Mouse (Mus musculus) stomach, postnatal 0 days (tissue): ENCODE measurements around the gene Cd69. TPM values are rescaled to one million over a fixed set of nuclear protein-coding genes. Genes with fewer than 3 reads are reported as not detected.
A peak's percentile ranks its signal among the peaks of the same experiment; 100 is the strongest.

Source experiments
- ATAC-seq: fragments of 200-750 bp; cut with Nextera tagmentation; 2 replicates; pipeline ENCODE4 v1.8.0; 2017; ENCODE audit not compliant: low FRiP score, low TSS enrichment
- DNase-seq: peaks from one replicate; pipeline ENCODE4 v3.0.0-alpha.2; 2016; ENCODE audit warnings: low spot score
- H3K27ac ChIP-seq: fragments of 300-500 bp; sonication (generic); replicated peaks from 2 replicates; pipeline ENCODE4 v1.5.1; 2014; ENCODE audit warnings: mild to moderate bottlenecking, control low read depth
- H3K27me3 ChIP-seq: fragments of 300-500 bp; sonication (generic); 2 replicates; pipeline ENCODE4 v1.6.1; 2014; ENCODE audit warnings: low read length; ENCODE audit not compliant: control insufficient read depth, insufficient read depth
- H3K36me3 ChIP-seq: fragments of 300-500 bp; sonication (generic); 2 replicates; pipeline ENCODE4 v1.6.1; 2014; ENCODE audit warnings: low read length, mixed read lengths; ENCODE audit not compliant: control insufficient read depth, insufficient read depth
- H3K4me1 ChIP-seq: fragments of 300-500 bp; sonication (generic); replicated peaks from 2 replicates; pipeline ENCODE4 v1.6.1; 2014; ENCODE audit warnings: antibody characterized with exemption; ENCODE audit not compliant: control insufficient read depth, insufficient read depth
- H3K4me2 ChIP-seq: fragments of 300-500 bp; sonication (generic); replicated peaks from 2 replicates; pipeline ENCODE4 v1.6.1; 2014; ENCODE audit warnings: low read depth, mild to moderate bottlenecking, control low read depth, moderate library complexity
- H3K4me3 ChIP-seq: fragments of 300-500 bp; sonication (generic); 2 replicates; pipeline ENCODE4 v1.5.1; 2014; ENCODE audit warnings: low read depth, low read length, control low read depth
- H3K9ac ChIP-seq: fragments of 300-500 bp; sonication (generic); 2 replicates; pipeline ENCODE4 v1.6.1; 2014; ENCODE audit warnings: mild to moderate bottlenecking, low read length, control low read depth, mixed read lengths
- H3K9me3 ChIP-seq: fragments of 300-500 bp; sonication (generic); 2 replicates; pipeline ENCODE4 v1.6.1; 2016; ENCODE audit warnings: low read length; ENCODE audit not compliant: control insufficient read depth
- CTCF ChIP-seq: IDR thresholded peaks from 2 replicates; pipeline ENCODE4 v1.5.1; 2016; ENCODE audit warnings: antibody characterized with exemption, low read depth, mild to moderate bottlenecking, moderate library complexity
- EP300 ChIP-seq: optimal IDR thresholded peaks from 2 replicates; pipeline ENCODE3; 2016; ENCODE audit warnings: antibody characterized with exemption
- WGBS: fragments of 180-500 bp; shearing (Covaris S2); extraction: QIAGEN DNeasy Blood & Tissue Kit; methylation state at CpG from one replicate; pipeline ENCODE4 v1.1.7; 2014; 5-methylcytosine and 5-hydroxymethylcytosine counted together
- polyA plus RNA-seq: library from polyadenylated mRNA; unstranded; fragments of >200 nt; fragmentation: Nextera tagmentation; extraction: Ambion mirVana; gene quantifications from 2 replicates; pipeline ENCODE4 v1.2.1, GENCODE M21; 2015

Gene Cd69
- polyA plus RNA-seq, 1 experiment from 2014 or later = 0.15 TPM

GRCm38 (mm10) chr6:129233366-129233954 lies 41.8 kb downstream of the Cd69 start:
- TF ChIP-seq CTCF = no peak
- no peak for TF ChIP-seq EP300
- ATAC-seq (no peak), DNase-seq (no peak)
- 68% methylated on average over 6 of the region's 6 CpGs for WGBS
- peaks cover 15% of the 10 kb centered on the region for H3K4me1 ChIP-seq
- H3K36me3 ChIP-seq = no peaks in the 10 kb centered on the region
- no peak overlapping the region for H3K4me3 ChIP-seq
- peak overlapping the region; percentile 65 for H3K27ac ChIP-seq
- H3K9ac ChIP-seq = no peak overlapping the region
- H3K4me2 ChIP-seq = no peak overlapping the region
- no peaks in the 10 kb centered on the region for H3K9me3 ChIP-seq
- no peaks in the 10 kb centered on the region for H3K27me3 ChIP-seq

- no peak overlapping the region for H3K4me3 ChIP-seq
- H3K9ac ChIP-seq = no peak overlapping the region
- DNase-seq = peak; percentile 35
- H3K27ac ChIP-seq = peak overlapping the region; percentile 59
- TF ChIP-seq EP300 (peak; percentile 63), CTCF (no peak)
- H3K36me3 ChIP-seq = no peaks in the 10 kb centered on the region
- no peaks in the 10 kb centered on the region for H3K27me3 ChIP-seq
- ATAC-seq = peak; percentile 52
- H3K9me3 ChIP-seq = no peaks in the 10 kb centered on the region
- peaks cover 15% of the 10 kb centered on the region for H3K4me1 ChIP-seq
- WGBS = 33% methylated on average over 9 of the region's 9 CpGs
- no peak overlapping the region for H3K4me2 ChIP-seq
Measured at GRCm38 (mm10) chr6:129232842-129233205, 42.4 kb downstream of the Cd69 start.

DNA sequence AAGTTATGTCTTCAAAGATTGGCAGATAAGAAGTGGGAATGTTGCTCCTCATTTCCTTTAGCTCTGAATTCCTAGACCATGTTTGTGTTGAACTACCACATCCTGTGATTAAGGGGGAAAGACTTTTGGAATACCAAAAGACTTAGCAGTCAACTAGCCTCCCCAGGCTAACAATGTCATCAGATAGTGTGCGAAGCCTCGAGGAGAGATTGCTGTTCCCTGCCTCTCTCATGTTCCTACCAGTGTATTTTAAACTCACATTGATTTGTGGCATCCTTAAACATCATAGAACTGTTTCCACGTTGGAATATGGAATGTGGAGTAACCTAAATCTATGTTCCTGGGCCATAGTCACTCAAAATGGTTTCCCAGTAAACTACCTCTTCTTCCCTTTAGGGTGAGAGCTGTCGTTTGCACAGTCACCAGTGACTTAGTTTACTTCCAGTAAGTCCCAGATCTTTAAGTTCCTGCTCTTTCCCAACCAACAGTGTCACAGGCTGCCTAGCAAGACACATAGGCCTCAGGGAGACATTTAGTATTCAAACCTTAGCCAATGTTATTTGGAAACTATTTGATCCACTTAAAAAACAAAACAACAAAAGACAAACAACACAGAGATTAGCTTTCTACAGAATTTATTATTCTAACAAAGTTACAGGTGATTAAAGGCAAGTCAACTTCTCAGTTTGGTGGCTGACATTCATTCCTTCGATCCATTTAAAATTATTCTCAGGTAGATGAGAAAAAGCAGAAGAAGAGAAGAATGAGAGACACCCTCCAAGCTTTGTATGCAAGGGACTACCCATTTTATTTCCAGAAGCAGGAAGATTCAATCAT lies 43.0 kb downstream of the Cd69 start:
- H3K4me2 ChIP-seq = no peak overlapping the region
- 67% methylated on average over 5 of the region's 5 CpGs for WGBS
- H3K27me3 ChIP-seq = no peaks in the 10 kb centered on the region
- no peak overlapping the region for H3K9ac ChIP-seq
- H3K4me1 ChIP-seq = peaks cover 15% of the 10 kb centered on the region
- H3K36me3 ChIP-seq = no peaks in the 10 kb centered on the region
- TF ChIP-seq EP300 (no peak), CTCF (no peak)
- no peak overlapping the region for H3K4me3 ChIP-seq
- H3K9me3 ChIP-seq = no peaks in the 10 kb centered on the region
- H3K27ac ChIP-seq = peak overlapping the region; percentile 59
- DNase-seq = no peak
- no peak for ATAC-seq

DNA sequence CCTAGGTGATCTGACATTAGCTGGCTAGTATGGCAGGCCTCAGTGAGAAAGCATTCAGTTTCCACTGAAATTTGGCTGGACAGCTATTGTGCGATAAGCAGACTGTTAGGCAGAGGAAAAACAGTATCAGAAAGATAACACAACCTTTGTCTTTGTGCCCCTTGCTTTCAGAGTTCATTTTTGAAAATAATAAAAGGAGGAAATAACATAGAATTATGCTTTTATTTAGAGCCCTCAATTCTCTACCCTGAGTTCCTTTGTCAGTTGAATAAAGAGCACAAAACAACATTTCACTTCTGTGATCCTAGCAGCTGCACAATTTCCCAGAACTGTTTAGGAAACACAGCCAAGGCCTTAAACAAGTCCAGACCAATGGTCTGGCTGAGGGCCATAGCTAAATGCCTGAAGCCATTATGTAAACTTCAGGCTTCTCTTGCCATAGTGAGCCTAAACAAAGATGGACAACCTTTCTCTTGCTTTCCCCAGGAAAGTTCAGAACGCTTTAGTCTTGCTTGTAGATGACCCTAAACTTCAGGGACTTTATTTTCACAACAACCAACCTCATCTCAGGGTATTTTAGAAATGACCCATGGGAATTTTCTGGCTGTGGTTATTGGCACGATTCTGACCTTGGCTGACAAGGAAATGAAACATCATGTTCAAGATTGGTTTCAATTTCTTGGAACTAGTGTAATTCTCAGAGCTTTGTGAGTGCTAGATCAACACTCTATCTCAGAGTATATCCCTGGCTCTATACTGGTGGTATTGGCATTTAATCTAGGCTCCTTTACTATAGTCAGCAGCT lies 45.3 kb downstream of the Cd69 start:
- WGBS = 9% methylated on average over 3 of the region's 3 CpGs
- 0 out of 2 replicates have a peak overlapping the region, but pooled peaks have one; percentile 5 for H3K9ac ChIP-seq
- no peaks in the 10 kb centered on the region for H3K36me3 ChIP-seq
- H3K4me3 ChIP-seq = no peak overlapping the region
- H3K27me3 ChIP-seq = no peaks in the 10 kb centered on the region
- no peak overlapping the region for H3K4me2 ChIP-seq
- H3K4me1 ChIP-seq = peaks cover 6% of the 10 kb centered on the region; the same call in 1 of the 2 replicates
- peak; percentile 51 for DNase-seq
- peak overlapping the region; percentile 88 for H3K27ac ChIP-seq
- ATAC-seq = peak; percentile 79
- no peak for TF ChIP-seq CTCF
- TF ChIP-seq EP300 = peak; percentile 96
- H3K9me3 ChIP-seq = no peaks in the 10 kb centered on the region

- Histone ChIP-seq H3K36me3 (no peaks in the 10 kb centered on the region), H3K4me3 (no peak overlapping the region), H3K27ac (peak overlapping the region; percentile 88), H3K27me3 (no peaks in the 10 kb centered on the region), H3K9me3 (no peaks in the 10 kb centered on the region), H3K4me1 (peaks cover 6% of the 10 kb centered on the region; the same call in 1 of the 2 replicates), H3K4me2 (no peak overlapping the region), H3K9ac (0 out of 2 replicates have a peak overlapping the region, but pooled peaks have one; percentile 5)
- 24% methylated on average over 3 of the region's 3 CpGs for WGBS
- TF ChIP-seq EP300 (no peak), CTCF (no peak)
- DNase-seq (no peak), ATAC-seq (no peak; the same call in 1 of the 2 replicates)
Measured at GRCm38 (mm10) chr6:129228935-129229773, 46.1 kb downstream of the Cd69 start.
